Mouse (Mus musculus) limb, embryonic 13.5 days (tissue): ENCODE results near the gene Tdrd6. TPM values are rescaled to one million over a fixed set of nuclear protein-coding genes. Genes with fewer than 3 reads are reported as not detected.

Source experiments
- ATAC-seq: fragments of 200-750 bp; cut with Nextera tagmentation; 2 replicates; pipeline ENCODE4 v1.8.0; 2017; ENCODE audit warnings: low read depth, moderate number of reproducible peaks, moderate TSS enrichment; ENCODE audit not compliant: low FRiP score
- H3K27ac ChIP-seq: fragments of 300-500 bp; sonication (generic); 2 replicates; pipeline ENCODE4 v1.5.1; 2015; ENCODE audit warnings: inconsistent platforms, mild to moderate bottlenecking, moderate library complexity
- H3K27me3 ChIP-seq: fragments of 300-500 bp; sonication (generic); 2 replicates; pipeline ENCODE4 v1.6.1; 2015; ENCODE audit warnings: mild to moderate bottlenecking, inconsistent platforms
- H3K36me3 ChIP-seq: fragments of 300-500 bp; sonication (generic); 2 replicates; pipeline ENCODE4 v1.6.1; 2015; ENCODE audit warnings: inconsistent platforms, mild to moderate bottlenecking, moderate library complexity
- H3K4me1 ChIP-seq: fragments of 300-500 bp; sonication (generic); 2 replicates; pipeline ENCODE4 v1.6.1; 2015; ENCODE audit warnings: inconsistent platforms
- H3K4me2 ChIP-seq: fragments of 300-500 bp; sonication (generic); replicated peaks from 2 replicates; pipeline ENCODE4 v1.6.1; 2015; ENCODE audit warnings: inconsistent platforms, mild to moderate bottlenecking, moderate library complexity
- H3K4me3 ChIP-seq: fragments of 300-500 bp; sonication (generic); 2 replicates; pipeline ENCODE4 v1.5.1; 2015; ENCODE audit warnings: moderate library complexity, mild to moderate bottlenecking, inconsistent platforms
- H3K9ac ChIP-seq: fragments of 300-500 bp; sonication (generic); 2 replicates; pipeline ENCODE4 v1.6.1; 2015; ENCODE audit warnings: mild to moderate bottlenecking, inconsistent platforms
- H3K9me3 ChIP-seq: fragments of 300-500 bp; sonication (generic); 2 replicates; pipeline ENCODE4 v1.6.1; 2016; ENCODE audit warnings: inconsistent platforms
- WGBS: fragments of 180-500 bp; shearing (Covaris S2); methylation state at CpG from one replicate; pipeline ENCODE4 v1.1.7; 2015; 5-methylcytosine and 5-hydroxymethylcytosine counted together
- polyA plus RNA-seq: library from polyadenylated mRNA; unstranded; fragments of >200 nt; fragmentation: Nextera tagmentation; extraction: Ambion mirVana; gene quantifications from 2 replicates; pipeline ENCODE4 v1.2.1, GENCODE M21; 2015

Gene Tdrd6
- polyA plus RNA-seq, 1 experiment from 2014 or later = 0.03 TPM

- Histone ChIP-seq H3K4me3 (no peak overlapping the region), H3K27ac (no peak overlapping the region), H3K9ac (no peak overlapping the region), H3K4me1 (no peaks in the 10 kb centered on the region), H3K27me3 (no peaks in the 10 kb centered on the region), H3K9me3 (no peaks in the 10 kb centered on the region), H3K4me2 (no peak overlapping the region), H3K36me3 (peaks cover 73% of the 10 kb centered on the region)
- 79% methylated on average over 5 of the region's 5 CpGs for WGBS
- ATAC-seq = no peak
Observed at GRCm38 (mm10) chr17:43646925-43647324, 16.8 kb upstream of the Tdrd6 start.

GRCm38 (mm10) chr17:43645136-43645535 is 15.0 kb upstream of the Tdrd6 start:
- H3K4me1 ChIP-seq = no peaks in the 10 kb centered on the region
- no peaks in the 10 kb centered on the region for H3K27me3 ChIP-seq
- no peak overlapping the region for H3K27ac ChIP-seq
- WGBS = 90% methylated on average over 3 of the region's 3 CpGs
- H3K9me3 ChIP-seq = no peaks in the 10 kb centered on the region
- no peak overlapping the region for H3K4me3 ChIP-seq
- no peak overlapping the region for H3K4me2 ChIP-seq
- H3K36me3 ChIP-seq = peaks cover 64% of the 10 kb centered on the region
- no peak for ATAC-seq
- no peak overlapping the region for H3K9ac ChIP-seq

- Histone ChIP-seq H3K27ac (no peak overlapping the region), H3K4me2 (no peak overlapping the region), H3K36me3 (peaks cover 59% of the 10 kb centered on the region), H3K4me3 (no peak overlapping the region), H3K4me1 (no peaks in the 10 kb centered on the region), H3K9ac (no peak overlapping the region), H3K27me3 (no peaks in the 10 kb centered on the region), H3K9me3 (no peaks in the 10 kb centered on the region)
- 75% methylated on average over 7 of the region's 7 CpGs for WGBS
- ATAC-seq = no peak
Observed at GRCm38 (mm10) chr17:43644375-43644774, 14.3 kb upstream of the Tdrd6 start.

- 84% methylated on average over 7 of the region's 7 CpGs for WGBS
- Histone ChIP-seq H3K27me3 (no peaks in the 10 kb centered on the region), H3K4me2 (no peak overlapping the region)
Observed at GRCm38 (mm10) chr17:43643191-43643590, 13.1 kb upstream of the Tdrd6 start.

GRCm38 (mm10) chr17:43640825-43641224 is 10.7 kb upstream of the Tdrd6 start:
- no peak for ATAC-seq

More at GRCm38 (mm10) chr17:43643191-43643590, 13.1 kb upstream of the Tdrd6 start:
- no peak overlapping the region for H3K9ac ChIP-seq
- H3K36me3 ChIP-seq = peaks cover 52% of the 10 kb centered on the region
- no peak overlapping the region for H3K4me3 ChIP-seq
- no peak for ATAC-seq
- no peaks in the 10 kb centered on the region for H3K9me3 ChIP-seq
- no peaks in the 10 kb centered on the region for H3K4me1 ChIP-seq
- no peak overlapping the region for H3K27ac ChIP-seq

GRCm38 (mm10) chr17:43637146-43637545 is 7.0 kb upstream of the Tdrd6 start:
- H3K4me1 ChIP-seq = no peaks in the 10 kb centered on the region
- H3K4me3 ChIP-seq = no peak overlapping the region
- 0 out of 2 replicates have a peak, but pooled peaks cover 5% of the 10 kb centered on the region for H3K27me3 ChIP-seq
- ATAC-seq = no peak
- H3K4me2 ChIP-seq = no peak overlapping the region
- H3K9me3 ChIP-seq = no peaks in the 10 kb centered on the region
- WGBS = 93% methylated on average over 4 of the region's 4 CpGs
- no peak overlapping the region for H3K9ac ChIP-seq
- H3K27ac ChIP-seq = no peak overlapping the region
- peaks cover 10% of the 10 kb centered on the region for H3K36me3 ChIP-seq

More at GRCm38 (mm10) chr17:43640825-43641224, 10.7 kb upstream of the Tdrd6 start:
- 85% methylated on average over 1 of the region's 1 CpGs for WGBS
- peaks cover 39% of the 10 kb centered on the region for H3K36me3 ChIP-seq
- no peaks in the 10 kb centered on the region for H3K4me1 ChIP-seq
- no peak overlapping the region for H3K4me2 ChIP-seq
- no peak overlapping the region for H3K4me3 ChIP-seq
- H3K27me3 ChIP-seq = no peaks in the 10 kb centered on the region
- H3K9me3 ChIP-seq = no peaks in the 10 kb centered on the region
- H3K9ac ChIP-seq = no peak overlapping the region
- H3K27ac ChIP-seq = no peak overlapping the region

- Histone ChIP-seq H3K27me3 (peaks cover 54% of the 10 kb centered on the region), H3K27ac (no peak overlapping the region), H3K36me3 (no peaks in the 10 kb centered on the region), H3K4me1 (peaks cover 16% of the 10 kb centered on the region), H3K4me2 (peak overlapping the region; percentile 88), H3K9ac (peak overlapping the region; percentile 60), H3K9me3 (peaks cover 3% of the 10 kb centered on the region; the same call in 1 of the 2 replicates), H3K4me3 (peak overlapping the region; percentile 48)
- 39% methylated on average over 13 of the region's 13 CpGs for whole genome bisulfite sequencing
- ATAC-seq = peak; percentile 8; the same call in 1 of the 2 replicates
Observed at GRCm38 (mm10) chr17:43630427-43630760, 295 bp upstream of the Tdrd6 start.

GRCm38 (mm10) chr17:43629026-43629495 is 1.0 kb downstream of the Tdrd6 start:
- H3K9ac ChIP-seq = peak overlapping the region; percentile 60; the same call in 1 of the 2 replicates
- H3K4me1 ChIP-seq = peaks cover 16% of the 10 kb centered on the region
- H3K9me3 ChIP-seq = peaks cover 3% of the 10 kb centered on the region; the same call in 1 of the 2 replicates
- H3K4me2 ChIP-seq = peak overlapping the region; percentile 88
- no peak for ATAC-seq
- H3K27ac ChIP-seq = no peak overlapping the region
- no peaks in the 10 kb centered on the region for H3K36me3 ChIP-seq
- peak overlapping the region; percentile 48 for H3K4me3 ChIP-seq
- WGBS = 24% methylated on average over 24 of the region's 24 CpGs
- peaks cover 54% of the 10 kb centered on the region for H3K27me3 ChIP-seq

GRCm38 (mm10) chr17:43628246-43628645 is 1.9 kb downstream of the Tdrd6 start:
- Histone ChIP-seq H3K9me3 (peaks cover 3% of the 10 kb centered on the region; the same call in 1 of the 2 replicates), H3K9ac (no peak overlapping the region), H3K36me3 (no peaks in the 10 kb centered on the region), H3K27me3 (peaks cover 54% of the 10 kb centered on the region), H3K27ac (no peak overlapping the region), H3K4me3 (no peak overlapping the region), H3K4me2 (no peak overlapping the region), H3K4me1 (peaks cover 16% of the 10 kb centered on the region)
- ATAC-seq = no peak
- 89% methylated on average over 10 of the region's 10 CpGs for WGBS

- no peaks in the 10 kb centered on the region for H3K36me3 ChIP-seq
- peaks cover 2% of the 10 kb centered on the region for H3K27me3 ChIP-seq
- no peak for ATAC-seq
- H3K27ac ChIP-seq = no peak overlapping the region
- WGBS = 83% methylated on average over 10 of the region's 10 CpGs
- no peaks in the 10 kb centered on the region for H3K9me3 ChIP-seq
- no peak overlapping the region for H3K4me3 ChIP-seq
- H3K4me1 ChIP-seq = no peaks in the 10 kb centered on the region
- H3K9ac ChIP-seq = no peak overlapping the region
- no peak overlapping the region for H3K4me2 ChIP-seq
Observed at GRCm38 (mm10) chr17:43622076-43622475, 8.0 kb downstream of the Tdrd6 start.

- no peaks in the 10 kb centered on the region for H3K4me1 ChIP-seq
- H3K9ac ChIP-seq = no peak overlapping the region
- H3K4me3 ChIP-seq = no peak overlapping the region
- WGBS = 86% methylated on average over 9 of the region's 9 CpGs
- no peak overlapping the region for H3K27ac ChIP-seq
- H3K36me3 ChIP-seq = no peaks in the 10 kb centered on the region
- no peak for ATAC-seq
- H3K9me3 ChIP-seq = no peaks in the 10 kb centered on the region
- H3K4me2 ChIP-seq = no peak overlapping the region
- no peaks in the 10 kb centered on the region for H3K27me3 ChIP-seq
Observed at GRCm38 (mm10) chr17:43619156-43619555, 10.9 kb downstream of the Tdrd6 start.

- Histone ChIP-seq H3K4me3 (no peak overlapping the region), H3K9ac (no peak overlapping the region), H3K27ac (no peak overlapping the region), H3K4me1 (no peaks in the 10 kb centered on the region), H3K4me2 (no peak overlapping the region), H3K36me3 (no peaks in the 10 kb centered on the region), H3K27me3 (no peaks in the 10 kb centered on the region), H3K9me3 (no peaks in the 10 kb centered on the region)
- WGBS = 65% methylated on average over 3 of the region's 3 CpGs
- no peak for ATAC-seq
Observed at GRCm38 (mm10) chr17:43612221-43612620, 17.9 kb downstream of the Tdrd6 start.

GRCm38 (mm10) chr17:43611586-43611985 is 18.5 kb downstream of the Tdrd6 start:
- Histone ChIP-seq H3K4me3 (no peak overlapping the region), H3K9me3 (no peaks in the 10 kb centered on the region), H3K36me3 (no peaks in the 10 kb centered on the region), H3K9ac (no peak overlapping the region), H3K27me3 (no peaks in the 10 kb centered on the region), H3K4me2 (no peak overlapping the region), H3K27ac (no peak overlapping the region), H3K4me1 (no peaks in the 10 kb centered on the region)
- WGBS = 20% methylated on average over 7 of the region's 7 CpGs
- no peak for ATAC-seq
